Mouse (Mus musculus) heart, postnatal 0 days (tissue): ENCODE data around the gene Rhno1.
A peak's percentile ranks its signal among the peaks of the same experiment; 100 is the strongest.

Experiments used
- CTCF ChIP-seq: IDR thresholded peaks from 2 replicates; pipeline ENCODE4 v1.5.1; 2016; ENCODE audit warnings: antibody characterized with exemption, control low read depth, low read depth
- EP300 ChIP-seq: IDR thresholded peaks from 2 replicates; pipeline ENCODE4 v1.6.1; 2016; ENCODE audit warnings: antibody characterized with exemption, low read depth

DNA sequence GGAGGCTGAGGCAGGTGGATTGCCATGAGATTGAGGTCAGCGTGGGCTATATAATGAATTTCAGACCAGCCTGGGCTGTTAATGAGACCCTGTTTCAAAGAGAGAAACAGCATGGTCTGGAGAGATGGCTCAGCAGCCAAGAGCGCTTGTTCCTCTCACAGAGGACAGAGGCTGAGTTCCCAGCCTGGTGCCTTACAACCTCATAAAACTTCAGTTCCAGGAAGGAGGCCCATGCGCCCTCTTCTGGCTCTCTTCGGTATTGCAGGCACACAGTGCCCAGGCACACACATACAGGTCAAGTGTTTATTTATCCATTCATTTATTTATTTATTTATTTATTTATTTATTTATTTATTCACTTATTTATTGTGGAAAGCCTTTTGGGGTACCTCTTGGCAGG lies 54.4 kb downstream of the Rhno1 start:
- TF ChIP-seq CTCF = peak; percentile 87
- TF ChIP-seq EP300 = no peak
